Comparison of ENCODE assay signal across 9 mouse cellular contexts in the genomic region with DNA sequence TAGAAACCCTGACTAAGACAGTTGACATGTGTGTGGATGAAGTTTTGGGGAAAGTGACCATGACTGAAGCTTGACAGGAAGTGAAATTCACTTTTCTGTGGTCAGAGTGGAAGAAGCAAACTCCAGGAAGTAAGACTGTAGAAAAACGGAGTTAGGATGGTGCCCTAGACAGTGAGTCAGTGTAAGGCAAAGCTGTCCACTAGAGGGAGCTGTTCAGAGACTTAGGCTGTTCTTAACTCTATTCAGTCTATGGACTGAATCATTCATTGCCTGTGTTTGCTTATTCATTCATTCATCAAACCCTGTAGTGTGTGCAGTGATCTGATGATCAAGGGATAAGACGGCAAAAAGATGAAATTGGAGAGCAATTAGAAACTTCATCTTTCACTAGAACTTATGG.
A peak's percentile ranks its signal among the peaks of the same experiment; 100 is the strongest.
DNase-seq lines count a peak whose midpoint lies in the region; TF ChIP-seq lines count a peak whose summit lies in the region.
"Had no signal": no experiment of that assay in that cellular context is flagged by ENCODE, and none has a peak within 500 bp of the region (broad histone marks: within the 10 kb centered on the region; RNA-seq: fewer than 3 reads in every experiment).

No protein-coding gene starts in this region.

- H3K36me3 ChIP-seq in liver, adult 2 months (ENCODE audit: control insufficient read depth, insufficient read depth, low read length) = no peaks in the 10 kb centered on the region
- H3K36me3 ChIP-seq: limb, embryonic 12.5 days had no signal

- no peak overlapping the region for H3K4me3 ChIP-seq in liver, adult 2 months (ENCODE audit: insufficient read depth, low read depth, low read length)
- H3K4me3 ChIP-seq: limb, embryonic 12.5 days had no signal

- TF ChIP-seq CTCF in liver, adult 2 months (IDR thresholded peaks at IDR 0.05; ENCODE audit: low read depth, low read length) = peak; percentile 26

- no peak for TF ChIP-seq POLR2A in liver, adult 2 months (IDR thresholded peaks at IDR 0.05; ENCODE audit: extremely low read depth, insufficient read depth, low read length)

- intact Hi-C loops in gastrocnemius, postnatal 36 days (cut with DNase I) = no loop called here

- H3K4me1 ChIP-seq in liver, adult 2 months (ENCODE audit: control insufficient read depth, insufficient read depth, low read length) = no peaks in the 10 kb centered on the region
- H3K4me1 ChIP-seq: limb, embryonic 12.5 days had no signal

- WGBS in liver, adult 2 months = 61% methylated on average over 2 of the region's 2 CpGs

- no peak overlapping the region for H3K27ac ChIP-seq in liver, adult 2 months (replicated peaks; ENCODE audit: insufficient read depth, low read depth, low read length)
- H3K27ac ChIP-seq: limb, embryonic 12.5 days had no signal

- peak; percentile 33 for DNase-seq in adrenal gland, postnatal 14 days
- no peak for DNase-seq in adrenal gland, postnatal 25 days
- peak; percentile 45 for DNase-seq in liver, adult 2 months (ENCODE audit: extremely low read depth, low read depth, low spot score)
- no peak for DNase-seq in liver
- peak; percentile 9 for DNase-seq in induced T-regulatory cell, adult 2 months (ENCODE audit: low read depth)
- peak; percentile 50 for DNase-seq in lung, postnatal 10 days
- DNase-seq in spleen, adult 12 weeks (ENCODE audit: low spot score) = no peak
- DNase-seq in gastrocnemius, postnatal 36 days = no peak

- no peaks in the 10 kb centered on the region for H3K27me3 ChIP-seq in liver, adult 2 months (ENCODE audit: control insufficient read depth, insufficient read depth, low read length)
- H3K27me3 ChIP-seq: limb, embryonic 12.5 days had no signal

- no peaks in the 10 kb centered on the region for H3K79me2 ChIP-seq in liver, adult 2 months (ENCODE audit: control insufficient read depth, insufficient read depth, low read length)

- H3K9ac ChIP-seq in liver, adult 2 months (ENCODE audit: low read depth, low read length) = no peak overlapping the region
- H3K9ac ChIP-seq: limb, embryonic 12.5 days had no signal

Comparison
In these comparisons a context has a peak if more than half of its experiments do, and no peak if none do; other contexts are left out.
1. DNase-seq: peak in adrenal gland, postnatal 14 days (single experiment), liver, adult 2 months (single experiment), induced T-regulatory cell, adult 2 months (single experiment) and lung, postnatal 10 days (single experiment); none in adrenal gland, postnatal 25 days (single experiment), liver (single experiment), spleen, adult 12 weeks (single experiment) and gastrocnemius, postnatal 36 days (0 of 2).